10 mouse cellular contexts compared by ENCODE assay signal in the genomic region with DNA sequence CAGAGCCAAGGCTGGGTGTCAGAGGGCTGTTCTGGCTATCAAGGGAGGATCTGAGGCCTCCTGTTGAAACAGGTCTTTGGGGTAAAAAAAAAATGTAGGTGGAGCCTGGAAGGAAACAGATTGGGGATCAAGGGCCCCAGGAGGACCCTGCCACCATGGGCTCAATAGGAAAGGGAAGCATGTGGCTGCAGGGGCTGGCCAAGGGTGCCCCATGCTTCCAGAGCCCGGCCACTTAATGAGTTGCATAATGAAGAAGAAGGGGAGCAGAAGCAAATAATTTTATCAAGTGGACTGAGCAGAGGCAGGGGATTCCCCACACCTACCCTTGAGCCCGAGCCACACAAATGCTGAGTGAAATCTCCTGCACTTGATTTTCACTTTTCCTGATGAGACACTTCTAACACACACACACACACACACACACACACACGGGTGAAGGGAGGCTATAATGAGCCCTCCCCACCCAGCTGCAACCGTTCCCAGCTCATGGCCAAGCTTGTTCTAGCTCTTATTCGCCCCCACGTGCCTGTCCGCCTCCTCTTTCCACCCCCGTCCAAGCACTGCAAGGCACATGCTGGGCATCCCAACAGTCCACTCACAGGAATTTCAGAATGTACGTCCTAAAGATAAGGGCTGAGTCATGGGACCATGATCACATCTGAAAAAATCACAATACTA. TPM values are rescaled to one million over a fixed set of nuclear protein-coding genes. Genes with fewer than 3 reads are reported as not detected.
DNase-seq lines count a peak whose midpoint lies in the region; ATAC-seq and TF ChIP-seq lines count a peak whose summit lies in the region.
"Had no signal": no experiment of that assay in that cellular context is flagged by ENCODE, and none has a peak within 500 bp of the region (broad histone marks: within the 10 kb centered on the region; RNA-seq: fewer than 3 reads in every experiment).

No protein-coding gene starts in this region.

- H3K36me3 ChIP-seq in forebrain, embryonic 10.5 days (replicated peaks): no peaks in the 10 kb centered on the region
- H3K36me3 ChIP-seq in forebrain, embryonic 15.5 days: no peaks in the 10 kb centered on the region
- no peaks in the 10 kb centered on the region for H3K36me3 ChIP-seq in midbrain, embryonic 10.5 days
- H3K36me3 ChIP-seq in midbrain, postnatal 0 days (ENCODE audit: insufficient read depth, low read length): no peaks in the 10 kb centered on the region
- H3K36me3 ChIP-seq in embryonic facial prominence, embryonic 15.5 days: no peaks in the 10 kb centered on the region
- H3K36me3 ChIP-seq: forebrain, embryonic 12.5 days; midbrain, embryonic 12.5 days had no signal

- DNase-seq in forebrain, embryonic 10.5 days (ENCODE audit: extremely low spot score, low spot score): no peak
- no peak for DNase-seq in midbrain, embryonic 10.5 days (ENCODE audit: low spot score)
- no peak for DNase-seq in midbrain, postnatal 0 days (ENCODE audit: low spot score)
- DNase-seq in thymus, postnatal 0 days (ENCODE audit: low spot score): no peak
- no peak for DNase-seq in cerebellum, adult 18-20 months

- no peaks in the 10 kb centered on the region for H3K27me3 ChIP-seq in forebrain, embryonic 10.5 days (ENCODE audit: poor library complexity, severe bottlenecking)
- H3K27me3 ChIP-seq in forebrain, embryonic 15.5 days: no peaks in the 10 kb centered on the region
- H3K27me3 ChIP-seq in midbrain, embryonic 10.5 days (ENCODE audit: low read depth, poor library complexity, severe bottlenecking): no peaks in the 10 kb centered on the region
- H3K27me3 ChIP-seq in midbrain, postnatal 0 days (ENCODE audit: insufficient read depth, low read length): no peaks in the 10 kb centered on the region
- no peaks in the 10 kb centered on the region for H3K27me3 ChIP-seq in embryonic facial prominence, embryonic 15.5 days
- H3K27me3 ChIP-seq: forebrain, embryonic 12.5 days had no signal

- H3K4me3 ChIP-seq in forebrain, embryonic 10.5 days: no peak overlapping the region
- H3K4me3 ChIP-seq in forebrain, embryonic 15.5 days: no peak overlapping the region
- no peak overlapping the region for H3K4me3 ChIP-seq in midbrain, embryonic 10.5 days
- H3K4me3 ChIP-seq in midbrain, postnatal 0 days (ENCODE audit: low read depth, low read length): no peak overlapping the region
- H3K4me3 ChIP-seq in embryonic facial prominence, embryonic 15.5 days (replicated peaks): no peak overlapping the region
- H3K4me3 ChIP-seq: forebrain, embryonic 12.5 days; midbrain, embryonic 12.5 days had no signal

- no peak for TF ChIP-seq CTCF in midbrain, postnatal 0 days (IDR thresholded peaks at IDR 0.05)

- H3K9ac ChIP-seq in forebrain, embryonic 15.5 days (replicated peaks): no peak overlapping the region
- no peak overlapping the region for H3K9ac ChIP-seq in midbrain, postnatal 0 days (replicated peaks; ENCODE audit: low read length, poor library complexity, severe bottlenecking)
- no peak overlapping the region for H3K9ac ChIP-seq in embryonic facial prominence, embryonic 15.5 days
- H3K9ac ChIP-seq: forebrain, embryonic 12.5 days; midbrain, embryonic 12.5 days had no signal

- H3K27ac ChIP-seq in forebrain, embryonic 10.5 days: peak overlapping the region; percentile 70
- H3K27ac ChIP-seq in forebrain, embryonic 15.5 days (replicated peaks): no peak overlapping the region
- peak overlapping the region; percentile 53; the same call in 1 of the 2 replicates for H3K27ac ChIP-seq in midbrain, embryonic 10.5 days (replicated peaks)
- no peak overlapping the region for H3K27ac ChIP-seq in midbrain, postnatal 0 days (ENCODE audit: low read depth, low read length)
- H3K27ac ChIP-seq in embryonic facial prominence, embryonic 15.5 days (replicated peaks): peak overlapping the region; percentile 28; the same call in 1 of the 2 replicates
- H3K27ac ChIP-seq: forebrain, embryonic 12.5 days; midbrain, embryonic 12.5 days had no signal

- H3K4me2 ChIP-seq in forebrain, embryonic 15.5 days (replicated peaks): no peak overlapping the region
- H3K4me2 ChIP-seq in midbrain, postnatal 0 days (ENCODE audit: low read depth, low read length, poor library complexity, severe bottlenecking): no peak overlapping the region
- H3K4me2 ChIP-seq in embryonic facial prominence, embryonic 15.5 days (replicated peaks): no peak overlapping the region
- H3K4me2 ChIP-seq: forebrain, embryonic 12.5 days; midbrain, embryonic 12.5 days had no signal

- H3K9me3 ChIP-seq in forebrain, embryonic 10.5 days: no peaks in the 10 kb centered on the region
- H3K9me3 ChIP-seq in forebrain, embryonic 15.5 days: no peaks in the 10 kb centered on the region
- no peaks in the 10 kb centered on the region for H3K9me3 ChIP-seq in midbrain, embryonic 10.5 days (replicated peaks)
- H3K9me3 ChIP-seq in midbrain, postnatal 0 days (ENCODE audit: low read length): no peaks in the 10 kb centered on the region
- no peaks in the 10 kb centered on the region for H3K9me3 ChIP-seq in embryonic facial prominence, embryonic 15.5 days (replicated peaks)
- H3K9me3 ChIP-seq: forebrain, embryonic 12.5 days; midbrain, embryonic 12.5 days had no signal

- 68% methylated on average over 9 of the region's 9 CpGs for WGBS in forebrain, embryonic 10.5 days
- 46% methylated on average over 9 of the region's 9 CpGs for WGBS in forebrain, embryonic 15.5 days
- 70% methylated on average over 9 of the region's 9 CpGs for WGBS in midbrain, embryonic 10.5 days
- 50% methylated on average over 9 of the region's 9 CpGs for WGBS in midbrain, postnatal 0 days
- 37% methylated on average over 9 of the region's 9 CpGs for WGBS in embryonic facial prominence, embryonic 15.5 days

- ATAC-seq in forebrain, embryonic 15.5 days (replicated peaks): no peak
- no peak for ATAC-seq in midbrain, postnatal 0 days (ENCODE audit: low FRiP score)
- ATAC-seq in embryonic facial prominence, embryonic 15.5 days (ENCODE audit: insufficient number of reproducible peaks, low FRiP score, low TSS enrichment, low read depth): no peak
- ATAC-seq in megakaryocyte, adult 5-6 weeks (ENCODE audit: poor library complexity, severe bottlenecking): peak; percentile 35

- H3K4me1 ChIP-seq in forebrain, embryonic 10.5 days: peaks cover 76% of the 10 kb centered on the region
- H3K4me1 ChIP-seq in forebrain, embryonic 15.5 days: peaks cover 13% of the 10 kb centered on the region; the same call in 1 of the 2 replicates
- peaks cover 57% of the 10 kb centered on the region for H3K4me1 ChIP-seq in midbrain, embryonic 10.5 days
- H3K4me1 ChIP-seq in midbrain, postnatal 0 days (ENCODE audit: insufficient read depth, low read length): peaks cover 6% of the 10 kb centered on the region
- H3K4me1 ChIP-seq in embryonic facial prominence, embryonic 15.5 days: peaks cover 71% of the 10 kb centered on the region

RNA-seq across cellular contexts. Expression of a gene that starts 6.7 kb away (rescaled TPM):
- polyA plus RNA-seq in forebrain, embryonic 10.5 days (2016; fragmentation: Nextera tagmentation; extraction: Ambion mirVana): 9.3 and 12.4 TPM in 2 replicates
- polyA plus RNA-seq in forebrain, embryonic 15.5 days (2015; fragmentation: Nextera tagmentation; extraction: Ambion mirVana): 15.0 and 16.5 TPM in 2 replicates
- 8.4 and 8.7 TPM in 2 replicates for polyA plus RNA-seq in midbrain, embryonic 10.5 days (2016; fragmentation: Nextera tagmentation; extraction: Ambion mirVana)
- 72.8 and 80.7 TPM in 2 replicates for total RNA-seq in midbrain, postnatal 0 days (2014; rRNA removed)
- polyA plus RNA-seq in midbrain, postnatal 0 days (2015; fragmentation: Nextera tagmentation; extraction: Ambion mirVana): 12.9 and 13.9 TPM in 2 replicates
- 21.6 and 22.4 TPM in 2 replicates for polyA plus RNA-seq in embryonic facial prominence, embryonic 15.5 days (2015; fragmentation: Nextera tagmentation; extraction: Ambion mirVana)
- total RNA-seq in megakaryocyte, adult 5-6 weeks (2015): 23.3 and 30.2 TPM in 2 replicates
- 6.8 and 11.8 TPM in 2 replicates for total RNA-seq in megakaryocyte, adult 5-6 weeks (2017)
- 5.3 and 5.9 TPM in 2 replicates for polyA plus RNA-seq in thymus, postnatal 0 days (2015; fragmentation: Nextera tagmentation; extraction: Ambion mirVana)

Comparison
In these comparisons a context has a peak if more than half of its experiments do, and no peak if none do; other contexts are left out.
1. H3K27ac ChIP-seq: peak in forebrain, embryonic 10.5 days (single experiment), midbrain, embryonic 10.5 days (single experiment) and embryonic facial prominence, embryonic 15.5 days (single experiment); none in forebrain, embryonic 15.5 days (single experiment) and midbrain, postnatal 0 days (single experiment).